Mouse (Mus musculus) spleen, adult 2 months (tissue): ENCODE measurements around the gene Slc10a7.

ENCODE experiments used
- CTCF ChIP-seq: fragments of 200-500 bp; IDR thresholded peaks from 2 replicates; pipeline ENCODE4 v1.5.1; 2011; ENCODE audit warnings: mild to moderate bottlenecking, inconsistent platforms; ENCODE audit not compliant: insufficient read depth, insufficient read length, insufficient replicate concordance; ENCODE audit errors: extremely low read depth
- POLR2A ChIP-seq: fragments of 200-500 bp; IDR thresholded peaks from 2 replicates; pipeline ENCODE4 v1.6.1; 2011; ENCODE audit warnings: low read depth, low read length, inconsistent platforms

DNA sequence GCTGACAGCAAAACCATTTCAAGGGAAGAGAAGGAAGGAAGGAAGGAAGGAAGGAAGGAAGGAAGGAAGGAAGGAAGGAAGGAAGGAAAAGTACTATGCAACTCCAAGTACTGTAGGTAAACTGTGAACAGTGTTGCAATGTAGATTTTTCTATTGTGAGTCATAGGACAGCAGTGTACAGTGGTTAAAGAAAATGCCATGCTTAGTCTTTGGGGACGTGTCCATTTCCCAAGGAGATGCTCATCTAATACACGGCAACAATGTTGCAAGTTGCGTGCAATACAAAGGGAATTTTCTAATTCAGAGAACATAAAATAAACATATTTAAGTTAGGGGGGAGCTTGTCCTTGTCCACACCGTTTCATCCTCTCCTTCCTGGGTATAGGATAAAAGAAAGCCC is 215.7 kb downstream of the Slc10a7 start:
- TF ChIP-seq POLR2A (no peak), CTCF (no peak)
